Mouse (Mus musculus) limb, embryonic 13.5 days (tissue): ENCODE results near the gene Bckdhb. TPM values are rescaled to one million over a fixed set of nuclear protein-coding genes. Genes with fewer than 3 reads are reported as not detected.

Experiments used
- ATAC-seq: fragments of 200-750 bp; cut with Nextera tagmentation; 2 replicates; pipeline ENCODE4 v1.8.0; 2017; ENCODE audit warnings: low read depth, moderate number of reproducible peaks, moderate TSS enrichment; ENCODE audit not compliant: low FRiP score
- H3K27ac ChIP-seq: fragments of 300-500 bp; sonication (generic); 2 replicates; pipeline ENCODE4 v1.5.1; 2015; ENCODE audit warnings: inconsistent platforms, mild to moderate bottlenecking, moderate library complexity
- H3K27me3 ChIP-seq: fragments of 300-500 bp; sonication (generic); 2 replicates; pipeline ENCODE4 v1.6.1; 2015; ENCODE audit warnings: mild to moderate bottlenecking, inconsistent platforms
- H3K36me3 ChIP-seq: fragments of 300-500 bp; sonication (generic); 2 replicates; pipeline ENCODE4 v1.6.1; 2015; ENCODE audit warnings: inconsistent platforms, mild to moderate bottlenecking, moderate library complexity
- H3K4me1 ChIP-seq: fragments of 300-500 bp; sonication (generic); 2 replicates; pipeline ENCODE4 v1.6.1; 2015; ENCODE audit warnings: inconsistent platforms
- H3K4me2 ChIP-seq: fragments of 300-500 bp; sonication (generic); replicated peaks from 2 replicates; pipeline ENCODE4 v1.6.1; 2015; ENCODE audit warnings: inconsistent platforms, mild to moderate bottlenecking, moderate library complexity
- H3K4me3 ChIP-seq: fragments of 300-500 bp; sonication (generic); 2 replicates; pipeline ENCODE4 v1.5.1; 2015; ENCODE audit warnings: moderate library complexity, mild to moderate bottlenecking, inconsistent platforms
- H3K9ac ChIP-seq: fragments of 300-500 bp; sonication (generic); 2 replicates; pipeline ENCODE4 v1.6.1; 2015; ENCODE audit warnings: mild to moderate bottlenecking, inconsistent platforms
- H3K9me3 ChIP-seq: fragments of 300-500 bp; sonication (generic); 2 replicates; pipeline ENCODE4 v1.6.1; 2016; ENCODE audit warnings: inconsistent platforms
- WGBS: fragments of 180-500 bp; shearing (Covaris S2); methylation state at CpG from one replicate; pipeline ENCODE4 v1.1.7; 2015; 5-methylcytosine and 5-hydroxymethylcytosine counted together
- polyA plus RNA-seq: library from polyadenylated mRNA; unstranded; fragments of >200 nt; fragmentation: Nextera tagmentation; extraction: Ambion mirVana; gene quantifications from 2 replicates; pipeline ENCODE4 v1.2.1, GENCODE M21; 2015

Bckdhb gene
- polyA plus RNA-seq, result 53.4 and 54.4 TPM in 2 replicates

GRCm38 (mm10) chr9:83924878-83925687, at the start of gene Bckdhb:
TSS of gene Bckdhb (plus strand) at chr9:83925145.
- Histone ChIP-seq H3K4me3 (peak within 1 kb of the TSS; percentile 68), H3K4me2 (peak within 1 kb of the TSS; percentile 75)
- WGBS, result under 1% methylated on average over 46 of the region's 46 CpGs

DNA sequence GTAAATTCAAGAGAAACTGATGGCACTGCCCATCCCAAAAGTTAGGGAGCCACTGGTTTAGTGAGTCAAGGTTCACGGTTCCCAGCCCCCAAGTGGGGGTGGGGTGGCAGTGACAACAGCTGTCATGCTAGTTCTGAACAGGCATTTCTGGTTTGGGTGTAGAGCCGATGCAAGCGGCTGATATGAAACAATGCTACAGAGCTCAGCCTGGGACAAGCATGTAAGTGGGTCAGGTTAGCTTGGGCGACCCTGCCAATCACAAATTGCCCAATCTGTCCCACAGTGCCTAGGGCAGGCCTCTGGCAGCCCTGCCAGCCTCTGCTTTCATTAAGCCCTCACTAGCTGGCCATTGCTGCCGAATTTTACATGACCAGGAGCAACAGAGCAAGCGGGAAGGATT, 42.8 kb upstream of the Bckdhb start:
- no peak overlapping the region for H3K9ac ChIP-seq
- H3K9me3 ChIP-seq, result no peaks in the 10 kb centered on the region
- H3K27ac ChIP-seq, result no peak overlapping the region
- ATAC-seq, result no peak
- no peaks in the 10 kb centered on the region for H3K4me1 ChIP-seq
- H3K27me3 ChIP-seq, result no peaks in the 10 kb centered on the region
- H3K4me3 ChIP-seq, result no peak overlapping the region
- H3K4me2 ChIP-seq, result no peak overlapping the region
- peaks cover 7% of the 10 kb centered on the region; the same call in 1 of the 2 replicates for H3K36me3 ChIP-seq
- 83% methylated on average over 6 of the region's 6 CpGs for WGBS

More at GRCm38 (mm10) chr9:83924878-83925687, at the start of gene Bckdhb:
- Histone ChIP-seq H3K4me1 (peaks cover 8% of the 10 kb centered on the region; the same call in 1 of the 2 replicates), H3K9ac (peak within 1 kb of the TSS; percentile 78), H3K9me3 (no peaks in the 10 kb centered on the region), H3K27me3 (no peaks in the 10 kb centered on the region), H3K36me3 (no peaks in the 10 kb centered on the region), H3K27ac (0 out of 2 replicates have a peak within 1 kb of the TSS, but pooled peaks have one; percentile 10)
- ATAC-seq, result peak; percentile 100

DNA sequence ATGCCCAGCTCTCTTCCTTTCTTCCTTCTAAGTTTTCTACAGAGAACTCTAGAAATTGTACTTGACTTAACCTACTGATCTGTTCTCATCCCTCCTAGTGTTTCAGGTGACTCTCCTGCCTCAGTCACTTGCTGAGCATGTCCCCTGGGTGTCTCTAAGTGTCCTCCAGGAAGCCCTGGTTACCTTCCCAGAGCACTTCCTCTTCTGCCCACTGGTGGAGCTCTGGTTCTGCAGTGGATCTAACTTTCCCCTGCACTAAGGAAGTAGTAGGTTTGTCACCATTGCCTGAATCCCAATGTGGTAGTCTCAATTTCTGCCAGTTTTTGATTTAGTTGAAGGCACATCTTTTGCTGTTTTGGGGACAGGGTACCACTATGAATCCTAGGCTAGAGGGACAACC, 38.8 kb upstream of the Bckdhb start:
- H3K4me2 ChIP-seq, result no peak overlapping the region
- H3K4me1 ChIP-seq, result no peaks in the 10 kb centered on the region
- peaks cover 7% of the 10 kb centered on the region; the same call in 1 of the 2 replicates for H3K36me3 ChIP-seq
- no peak for ATAC-seq
- no peaks in the 10 kb centered on the region for H3K27me3 ChIP-seq
- H3K4me3 ChIP-seq, result no peak overlapping the region
- H3K9ac ChIP-seq, result no peak overlapping the region
- no peaks in the 10 kb centered on the region for H3K9me3 ChIP-seq
- H3K27ac ChIP-seq, result no peak overlapping the region

- ATAC-seq, result no peak
- no peak overlapping the region for H3K27ac ChIP-seq
- no peaks in the 10 kb centered on the region for H3K27me3 ChIP-seq
- no peaks in the 10 kb centered on the region for H3K4me1 ChIP-seq
- H3K4me3 ChIP-seq, result no peak overlapping the region
- peaks cover 7% of the 10 kb centered on the region; the same call in 1 of the 2 replicates for H3K36me3 ChIP-seq
- no peak overlapping the region for H3K9ac ChIP-seq
- H3K4me2 ChIP-seq, result no peak overlapping the region
- no peaks in the 10 kb centered on the region for H3K9me3 ChIP-seq
- WGBS, result 91% methylated on average over 5 of the region's 5 CpGs
Measured at GRCm38 (mm10) chr9:83888214-83888613, 36.7 kb upstream of the Bckdhb start.

GRCm38 (mm10) chr9:83893073-83893472, 31.9 kb upstream of the Bckdhb start:
- H3K27me3 ChIP-seq, result no peaks in the 10 kb centered on the region
- H3K4me3 ChIP-seq, result no peak overlapping the region
- no peak overlapping the region for H3K9ac ChIP-seq
- 71% methylated on average over 8 of the region's 8 CpGs for WGBS
- no peak overlapping the region for H3K4me2 ChIP-seq
- H3K36me3 ChIP-seq, result no peaks in the 10 kb centered on the region
- ATAC-seq, result no peak
- no peaks in the 10 kb centered on the region for H3K9me3 ChIP-seq
- H3K27ac ChIP-seq, result no peak overlapping the region
- no peaks in the 10 kb centered on the region for H3K4me1 ChIP-seq

DNA sequence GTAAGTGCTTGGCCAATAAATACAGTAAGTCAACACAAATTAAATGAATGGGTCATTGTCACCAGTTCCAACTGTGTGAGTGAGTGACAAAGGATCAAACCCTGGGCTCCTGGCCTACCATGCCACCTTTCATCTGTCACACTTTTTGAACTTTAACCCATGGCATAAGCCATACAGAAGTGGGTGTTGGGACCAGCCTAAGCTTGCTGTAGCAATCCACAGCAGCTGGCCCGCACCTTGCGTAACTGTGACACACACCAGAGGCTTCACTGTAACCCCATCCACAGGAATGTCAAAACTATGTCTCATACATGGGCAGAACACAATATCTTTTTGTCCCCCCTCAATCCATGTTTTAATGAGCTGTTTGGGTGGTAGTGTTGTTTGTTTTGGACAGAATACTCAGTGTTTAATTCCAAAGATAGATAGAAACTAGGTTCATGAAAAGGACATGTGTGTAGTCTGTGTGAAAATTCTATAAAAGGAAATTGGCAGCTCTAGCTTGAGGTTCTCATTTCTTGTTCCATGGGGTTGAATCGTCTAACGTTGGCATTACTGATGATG, 31.1 kb upstream of the Bckdhb start:
- 82% methylated on average over 4 of the region's 4 CpGs for WGBS
- ATAC-seq, result 0 out of 2 replicates have a peak, but pooled peaks have one; percentile 40
- no peak overlapping the region for H3K27ac ChIP-seq
- H3K27me3 ChIP-seq, result no peaks in the 10 kb centered on the region
- no peaks in the 10 kb centered on the region for H3K4me1 ChIP-seq
- no peak overlapping the region for H3K9ac ChIP-seq
- H3K36me3 ChIP-seq, result no peaks in the 10 kb centered on the region
- no peaks in the 10 kb centered on the region for H3K9me3 ChIP-seq
- no peak overlapping the region for H3K4me2 ChIP-seq
- no peak overlapping the region for H3K4me3 ChIP-seq

- H3K9ac ChIP-seq, result no peak overlapping the region
- H3K4me3 ChIP-seq, result no peak overlapping the region
- no peaks in the 10 kb centered on the region for H3K36me3 ChIP-seq
- 79% methylated on average over 2 of the region's 2 CpGs for WGBS
- no peaks in the 10 kb centered on the region for H3K4me1 ChIP-seq
- no peak overlapping the region for H3K27ac ChIP-seq
- no peak overlapping the region for H3K4me2 ChIP-seq
- no peaks in the 10 kb centered on the region for H3K27me3 ChIP-seq
- H3K9me3 ChIP-seq, result no peaks in the 10 kb centered on the region
- no peak for ATAC-seq
Measured at GRCm38 (mm10) chr9:83902086-83902485, 22.9 kb upstream of the Bckdhb start.

DNA sequence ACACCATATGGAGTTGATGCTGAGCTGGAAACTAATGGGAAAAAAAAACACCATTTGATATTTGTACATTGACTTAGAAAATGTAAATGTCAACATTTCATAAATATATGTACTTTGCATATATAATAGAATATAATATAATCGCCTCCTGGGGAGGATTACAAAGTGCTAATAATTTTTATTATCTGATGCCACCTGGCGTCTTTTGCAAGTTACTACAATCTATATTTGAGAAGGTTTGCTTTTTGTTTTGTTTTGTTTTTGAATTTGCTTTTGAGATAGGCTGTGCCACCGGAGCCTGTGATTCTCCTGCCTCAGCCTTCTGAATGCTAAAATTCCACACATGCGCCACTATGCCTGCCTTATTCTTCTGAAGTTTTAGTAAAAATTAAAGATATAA, 19.1 kb upstream of the Bckdhb start:
- no peaks in the 10 kb centered on the region for H3K36me3 ChIP-seq
- H3K9me3 ChIP-seq, result no peaks in the 10 kb centered on the region
- no peak overlapping the region for H3K4me3 ChIP-seq
- H3K4me2 ChIP-seq, result no peak overlapping the region
- WGBS, result 77% methylated on average over 4 of the region's 4 CpGs
- no peaks in the 10 kb centered on the region for H3K27me3 ChIP-seq
- H3K27ac ChIP-seq, result no peak overlapping the region
- no peak for ATAC-seq
- H3K9ac ChIP-seq, result no peak overlapping the region
- H3K4me1 ChIP-seq, result no peaks in the 10 kb centered on the region

DNA sequence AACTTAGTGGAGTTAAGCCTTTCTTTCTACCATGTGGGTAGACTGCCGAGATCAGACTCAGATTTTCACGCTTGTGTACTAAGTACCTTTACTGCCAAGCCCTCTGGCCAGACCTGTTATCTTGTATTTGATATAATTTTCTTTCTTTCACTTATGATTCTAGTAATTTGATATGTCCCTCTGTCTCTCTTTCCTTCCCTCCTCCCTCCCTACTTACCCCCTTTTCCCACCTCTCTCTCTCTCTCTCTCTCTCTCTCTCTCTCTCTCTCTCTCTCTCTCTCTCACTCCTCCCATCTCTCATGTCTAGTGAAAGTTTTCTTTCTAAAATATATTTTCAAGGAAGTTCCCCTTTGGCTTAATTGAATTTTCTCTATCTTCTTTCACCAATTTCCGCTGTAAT, 17.9 kb upstream of the Bckdhb start:
- Histone ChIP-seq H3K9ac (no peak overlapping the region), H3K27me3 (no peaks in the 10 kb centered on the region), H3K9me3 (no peaks in the 10 kb centered on the region), H3K36me3 (no peaks in the 10 kb centered on the region), H3K4me3 (no peak overlapping the region), H3K4me1 (no peaks in the 10 kb centered on the region), H3K27ac (no peak overlapping the region), H3K4me2 (no peak overlapping the region)
- no peak for ATAC-seq
- WGBS, result 65% methylated on average over 3 of the region's 3 CpGs

DNA sequence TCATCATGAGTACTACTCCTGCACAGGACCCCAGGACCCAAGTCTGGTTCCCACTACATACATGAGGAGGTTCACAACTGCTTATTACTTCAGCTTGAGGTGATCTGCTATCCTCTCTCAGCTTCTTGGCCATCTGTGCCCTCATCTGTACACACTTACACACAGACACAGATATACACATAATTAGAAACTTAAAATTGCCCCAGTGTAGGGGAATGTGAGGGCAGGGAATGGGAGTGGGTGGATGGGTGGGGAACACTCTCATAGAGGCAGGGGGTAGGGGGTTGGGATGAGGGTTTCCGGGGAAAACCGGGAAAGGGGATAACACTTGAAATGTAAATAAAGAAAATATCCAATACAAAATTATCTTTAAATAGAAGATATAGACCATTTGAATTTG, 15.1 kb upstream of the Bckdhb start:
- Histone ChIP-seq H3K9ac (no peak overlapping the region), H3K27me3 (no peaks in the 10 kb centered on the region), H3K36me3 (no peaks in the 10 kb centered on the region), H3K27ac (no peak overlapping the region), H3K4me2 (no peak overlapping the region), H3K4me1 (no peaks in the 10 kb centered on the region), H3K4me3 (no peak overlapping the region), H3K9me3 (no peaks in the 10 kb centered on the region)
- ATAC-seq, result no peak
- WGBS, result 95% methylated on average over 2 of the region's 2 CpGs

- H3K9ac ChIP-seq, result no peak overlapping the region
- no peaks in the 10 kb centered on the region for H3K36me3 ChIP-seq
- no peaks in the 10 kb centered on the region for H3K4me1 ChIP-seq
- no peaks in the 10 kb centered on the region for H3K9me3 ChIP-seq
- 88% methylated on average over 2 of the region's 2 CpGs for WGBS
- no peak overlapping the region for H3K4me3 ChIP-seq
- H3K4me2 ChIP-seq, result no peak overlapping the region
- H3K27me3 ChIP-seq, result no peaks in the 10 kb centered on the region
- ATAC-seq, result no peak
- H3K27ac ChIP-seq, result no peak overlapping the region
Measured at GRCm38 (mm10) chr9:83910926-83911325, 14.0 kb upstream of the Bckdhb start.

GRCm38 (mm10) chr9:83922076-83922475, 2.9 kb upstream of the Bckdhb start:
- Histone ChIP-seq H3K9me3 (no peaks in the 10 kb centered on the region), H3K27me3 (no peaks in the 10 kb centered on the region), H3K9ac (no peak overlapping the region), H3K4me3 (no peak overlapping the region), H3K27ac (no peak overlapping the region), H3K36me3 (no peaks in the 10 kb centered on the region), H3K4me1 (peaks cover 8% of the 10 kb centered on the region; the same call in 1 of the 2 replicates), H3K4me2 (no peak overlapping the region)
- WGBS, result 83% methylated on average over 3 of the region's 3 CpGs
- ATAC-seq, result no peak
